In genomic region chr6:120674881-120675280, GRCm38 (mm10) we compare ENCODE assay signal across 12 mouse cellular contexts. TPM values are rescaled to one million over a fixed set of nuclear protein-coding genes. Genes with fewer than 3 reads are reported as not detected.
DNase-seq lines count a peak whose midpoint lies in the region; ATAC-seq and TF ChIP-seq lines count a peak whose summit lies in the region.
"Had no signal": no experiment of that assay in that cellular context is flagged by ENCODE, and none has a peak within 500 bp of the region (broad histone marks: within the 10 kb centered on the region; RNA-seq: fewer than 3 reads in every experiment).

No protein-coding gene starts in this region.

- 81% methylated on average over 4 of the region's 4 CpGs for WGBS in kidney, postnatal 0 days
- WGBS in bone marrow, adult 2 months = 71% methylated on average over 4 of the region's 4 CpGs

- TF ChIP-seq EP300 in ES-Bruce4 (IDR thresholded peaks at IDR 0.05; ENCODE audit: insufficient read depth, low read depth, low read length) = no peak

- intact Hi-C loops in heart, postnatal 10 days (cut with DNase I) = loop anchor here (2.0 to 5.0 kb wide), 2 partner anchors 73 to 136 kb away; no protein-coding TSS in a partner anchor

- peak; percentile 71 for TF ChIP-seq CTCF in kidney, postnatal 0 days (IDR thresholded peaks at IDR 0.05; ENCODE audit: low read depth)
- TF ChIP-seq CTCF in ES-Bruce4 (IDR thresholded peaks at IDR 0.05; ENCODE audit: low read depth, low read length) = peak; percentile 14
- peak; percentile 45; the same call in 1 of the 2 replicates for TF ChIP-seq CTCF in bone marrow, adult 2 months (IDR thresholded peaks at IDR 0.05; ENCODE audit: control insufficient read depth, insufficient read depth, low read length)

- H3K27me3 ChIP-seq in kidney, postnatal 0 days (ENCODE audit: insufficient read depth, low read length) = no peaks in the 10 kb centered on the region
- H3K27me3 ChIP-seq in ES-Bruce4 (ENCODE audit: control insufficient read depth, insufficient read depth, low read length, poor library complexity, severe bottlenecking) = no peaks in the 10 kb centered on the region
- H3K27me3 ChIP-seq: limb, embryonic 13.5 days had no signal

- H3K4me2 ChIP-seq in kidney, postnatal 0 days (ENCODE audit: low read length) = no peak overlapping the region
- H3K4me2 ChIP-seq: limb, embryonic 13.5 days had no signal

- no peaks in the 10 kb centered on the region for H3K4me1 ChIP-seq in kidney, postnatal 0 days (replicated peaks; ENCODE audit: insufficient read depth, low read length)
- H3K4me1 ChIP-seq in ES-Bruce4 (ENCODE audit: control insufficient read depth, insufficient read depth, low read length) = peaks cover 4% of the 10 kb centered on the region
- H3K4me1 ChIP-seq in bone marrow, adult 2 months (ENCODE audit: control insufficient read depth, insufficient read depth, low read length) = no peaks in the 10 kb centered on the region
- H3K4me1 ChIP-seq: limb, embryonic 13.5 days had no signal

- H3K27ac ChIP-seq in kidney, postnatal 0 days = no peak overlapping the region
- H3K27ac ChIP-seq in ES-Bruce4 (ENCODE audit: insufficient read depth, low read length) = peak overlapping the region; percentile 76
- H3K27ac ChIP-seq in bone marrow, adult 2 months (ENCODE audit: control insufficient read depth, insufficient read depth, low read depth, low read length, poor library complexity) = no peak overlapping the region
- H3K27ac ChIP-seq: limb, embryonic 13.5 days had no signal

- no peaks in the 10 kb centered on the region for H3K36me3 ChIP-seq in kidney, postnatal 0 days (ENCODE audit: insufficient read depth, low read length)
- no peaks in the 10 kb centered on the region for H3K36me3 ChIP-seq in ES-Bruce4 (ENCODE audit: control insufficient read depth, insufficient read depth, low read length, poor library complexity, severe bottlenecking)
- H3K36me3 ChIP-seq: limb, embryonic 13.5 days had no signal

- no peak for ATAC-seq in kidney, postnatal 0 days (replicated peaks; ENCODE audit: low FRiP score, low read depth)
- ATAC-seq in frontal cortex, adult (ENCODE audit: low TSS enrichment) = no peak
- ATAC-seq: hindbrain, embryonic 16.5 days had no signal

- DNase-seq in kidney, postnatal 0 days (ENCODE audit: low spot score) = peak; percentile 43
- no peak for DNase-seq in kidney, adult 11 months
- peak; percentile 14 for DNase-seq in lung, postnatal 36 days
- no peak for DNase-seq in heart, postnatal 10 days
- DNase-seq in Muller cell, postnatal 12 days (ENCODE audit: inconsistent ontology term) = no peak
- DNase-seq: right cerebral cortex, postnatal 4 days had no signal

- no peak for TF ChIP-seq POLR2A in ES-Bruce4 (IDR thresholded peaks at IDR 0.05; ENCODE audit: insufficient read depth, low read length)
- TF ChIP-seq POLR2A in bone marrow, adult 2 months (IDR thresholded peaks at IDR 0.05; ENCODE audit: borderline replicate concordance, control insufficient read depth, low read depth, low read length) = no peak

- H3K9ac ChIP-seq in kidney, postnatal 0 days (ENCODE audit: low read depth, low read length) = no peak overlapping the region
- H3K9ac ChIP-seq in ES-Bruce4 (ENCODE audit: low read depth, poor library complexity, severe bottlenecking) = no peak overlapping the region
- H3K9ac ChIP-seq: limb, embryonic 13.5 days had no signal

- H3K4me3 ChIP-seq in kidney, postnatal 0 days (replicated peaks; ENCODE audit: low read depth, low read length) = no peak overlapping the region
- no peak overlapping the region for H3K4me3 ChIP-seq in ES-Bruce4 (ENCODE audit: low read depth, low read length)
- H3K4me3 ChIP-seq in bone marrow, adult 2 months (replicated peaks; ENCODE audit: control insufficient read depth, low read depth, low read length) = no peak overlapping the region
- H3K4me3 ChIP-seq: limb, embryonic 13.5 days; myocyte had no signal

- no peaks in the 10 kb centered on the region for H3K9me3 ChIP-seq in kidney, postnatal 0 days (replicated peaks; ENCODE audit: low read length)
- H3K9me3 ChIP-seq in ES-Bruce4 (replicated peaks; ENCODE audit: control insufficient read depth, insufficient read depth, low read length, poor library complexity, severe bottlenecking) = no peaks in the 10 kb centered on the region
- H3K9me3 ChIP-seq: limb, embryonic 13.5 days had no signal

RNA-seq across cellular contexts. Expression of gene Cecr2, which starts 8.7 kb away (rescaled TPM):
- polyA plus RNA-seq in kidney, postnatal 0 days (2015; fragmentation: Nextera tagmentation; extraction: Ambion mirVana) = 3.3 and 3.6 TPM in 2 replicates
- 73.8 and 77.1 TPM in 2 replicates for polyA plus RNA-seq in ES-Bruce4 (2011; ENCODE audit: insufficient read depth, insufficient read length, low read depth, missing spikeins)
- polyA plus RNA-seq in bone marrow, adult 2 months (2011; ENCODE audit: insufficient read depth, insufficient read length, low replicate concordance, missing spikeins) = 28.7 and 49.8 TPM in 2 replicates
- 10 to 100 TPM; 10.1 to 18.8 TPM for total RNA-seq in heart, postnatal 10 days (2021)

Comparison
In these comparisons a context has a peak if more than half of its experiments do, and no peak if none do; other contexts are left out.
1. DNase-seq: peak in kidney, postnatal 0 days (single experiment) and lung, postnatal 36 days (single experiment); none in kidney, adult 11 months (single experiment), heart, postnatal 10 days (0 of 2) and Muller cell, postnatal 12 days (single experiment).
2. CTCF ChIP-seq: peak in every context shown above with its lines; median percentile 71 in kidney, postnatal 0 days; 45 in bone marrow, adult 2 months; 14 in ES-Bruce4.